Mouse (Mus musculus): ENCODE data around the gene Gm4450. TPM values are rescaled to one million over a fixed set of nuclear protein-coding genes. Genes with fewer than 3 reads are reported as not detected.

Gm4450 gene
- polyA plus RNA-seq, 1 experiment, result not detected

Other genes starting within 250 kb of the Gm4450 start
- 0.35 TPM in 1 of 2 replicates, not detected in the other for gene Reg4, start 235.0 kb downstream of the Gm4450 start, polyA plus RNA-seq (2012; rRNA removed)
- gene Hmgcs2, start 176.7 kb downstream of the Gm4450 start, polyA plus RNA-seq (2012; rRNA removed), result 8.8 and 9.9 TPM in 2 replicates
- 213 and 232 TPM in 2 replicates for gene Phgdh, start 117.1 kb downstream of the Gm4450 start, polyA plus RNA-seq (2012; rRNA removed)
- gene Zfp697, start 74.7 kb downstream of the Gm4450 start, polyA plus RNA-seq (2012; rRNA removed), result 0.66 and 0.96 TPM in 2 replicates
- 0.22 TPM in 1 of 2 replicates, not detected in the other for gene Hsd3b4, start 53.4 kb upstream of the Gm4450 start, polyA plus RNA-seq (2012; rRNA removed)
- 0.22 TPM in 1 of 2 replicates, not detected in the other for gene Gm10681, start 131.7 kb upstream of the Gm4450 start, polyA plus RNA-seq (2012; rRNA removed)
- gene Hsd3b5, start 173.1 kb upstream of the Gm4450 start, polyA plus RNA-seq (2012; rRNA removed), result not detected in 2 replicates

All from thymus, adult 2 months (tissue).